Mouse (Mus musculus): Measurements from ENCODE around the gene Itprid1. TPM values are rescaled to one million over a fixed set of nuclear protein-coding genes. Genes with fewer than 3 reads are reported as not detected.

Itprid1 gene
- polyA plus RNA-seq, 1 experiment from 2014 or later: 0.31 TPM

GRCm38 (mm10) chr6:55811153-55811552 is 25.5 kb upstream of the Itprid1 start:
- no peak overlapping the region for H3K9ac ChIP-seq
- no peak for ATAC-seq (ENCODE audit: insufficient number of reproducible peaks, insufficient read depth, low FRiP score, low TSS enrichment, low read depth)
- no peaks in the 10 kb centered on the region for H3K4me1 ChIP-seq
- no peaks in the 10 kb centered on the region for H3K27me3 ChIP-seq
- no peaks in the 10 kb centered on the region for H3K9me3 ChIP-seq
- no peak overlapping the region for H3K4me2 ChIP-seq
- H3K4me3 ChIP-seq: no peak overlapping the region
- H3K27ac ChIP-seq: no peak overlapping the region
- WGBS: 88% methylated on average over 8 of the region's 8 CpGs
- H3K36me3 ChIP-seq: no peaks in the 10 kb centered on the region

- no peak overlapping the region for H3K9ac ChIP-seq
- no peak for ATAC-seq (ENCODE audit: insufficient number of reproducible peaks, insufficient read depth, low FRiP score, low TSS enrichment, low read depth)
Measured at GRCm38 (mm10) chr6:55812353-55812752, 24.3 kb upstream of the Itprid1 start.

GRCm38 (mm10) chr6:55814184-55814926 is 22.3 kb upstream of the Itprid1 start:
- WGBS: 50% methylated on average over 12 of the region's 12 CpGs
- H3K9ac ChIP-seq: no peak overlapping the region
- H3K4me3 ChIP-seq: no peak overlapping the region
- H3K9me3 ChIP-seq: no peaks in the 10 kb centered on the region
- no peaks in the 10 kb centered on the region for H3K36me3 ChIP-seq
- H3K27me3 ChIP-seq: no peaks in the 10 kb centered on the region
- H3K4me2 ChIP-seq: no peak overlapping the region
- no peaks in the 10 kb centered on the region for H3K4me1 ChIP-seq
- no peak for ATAC-seq (ENCODE audit: insufficient number of reproducible peaks, insufficient read depth, low FRiP score, low TSS enrichment, low read depth)
- H3K27ac ChIP-seq: no peak overlapping the region

More at GRCm38 (mm10) chr6:55812353-55812752, 24.3 kb upstream of the Itprid1 start:
- 60% methylated on average over 1 of the region's 1 CpGs for WGBS
- no peaks in the 10 kb centered on the region for H3K9me3 ChIP-seq
- no peaks in the 10 kb centered on the region for H3K4me1 ChIP-seq
- H3K27me3 ChIP-seq: no peaks in the 10 kb centered on the region
- H3K27ac ChIP-seq: no peak overlapping the region
- no peak overlapping the region for H3K4me2 ChIP-seq
- H3K36me3 ChIP-seq: no peaks in the 10 kb centered on the region
- H3K4me3 ChIP-seq: no peak overlapping the region

- Histone ChIP-seq H3K4me2 (no peak overlapping the region), H3K4me3 (no peak overlapping the region), H3K9ac (no peak overlapping the region), H3K9me3 (no peaks in the 10 kb centered on the region), H3K4me1 (no peaks in the 10 kb centered on the region), H3K36me3 (no peaks in the 10 kb centered on the region), H3K27me3 (no peaks in the 10 kb centered on the region), H3K27ac (no peak overlapping the region)
- no peak for ATAC-seq (ENCODE audit: insufficient number of reproducible peaks, insufficient read depth, low FRiP score, low TSS enrichment, low read depth)
- WGBS: 87% methylated on average over 5 of the region's 5 CpGs
Measured at GRCm38 (mm10) chr6:55816911-55817310, 19.8 kb upstream of the Itprid1 start.

- Histone ChIP-seq H3K27me3 (no peaks in the 10 kb centered on the region), H3K9me3 (no peaks in the 10 kb centered on the region), H3K36me3 (no peaks in the 10 kb centered on the region), H3K4me3 (no peak overlapping the region), H3K27ac (no peak overlapping the region), H3K4me2 (no peak overlapping the region), H3K9ac (no peak overlapping the region), H3K4me1 (peaks cover 2% of the 10 kb centered on the region)
- 72% methylated on average over 6 of the region's 6 CpGs for WGBS
- no peak for ATAC-seq (ENCODE audit: insufficient number of reproducible peaks, insufficient read depth, low FRiP score, low TSS enrichment, low read depth)
Measured at GRCm38 (mm10) chr6:55829722-55830121, 7.0 kb upstream of the Itprid1 start.

- H3K4me3 ChIP-seq: no peak overlapping the region
- H3K27me3 ChIP-seq: no peaks in the 10 kb centered on the region
Measured at GRCm38 (mm10) chr6:55852589-55852988, 15.9 kb downstream of the Itprid1 start.

GRCm38 (mm10) chr6:55856085-55856484 is 19.4 kb downstream of the Itprid1 start:
- H3K4me3 ChIP-seq: no peak overlapping the region
- H3K27me3 ChIP-seq: no peaks in the 10 kb centered on the region
- ATAC-seq (ENCODE audit: insufficient number of reproducible peaks, insufficient read depth, low FRiP score, low TSS enrichment, low read depth): no peak
- WGBS: 87% methylated on average over 4 of the region's 4 CpGs
- no peak overlapping the region for H3K4me2 ChIP-seq
- no peaks in the 10 kb centered on the region for H3K9me3 ChIP-seq
- no peaks in the 10 kb centered on the region for H3K4me1 ChIP-seq
- no peak overlapping the region for H3K27ac ChIP-seq
- no peaks in the 10 kb centered on the region for H3K36me3 ChIP-seq
- no peak overlapping the region for H3K9ac ChIP-seq

More at GRCm38 (mm10) chr6:55852589-55852988, 15.9 kb downstream of the Itprid1 start:
- no peak for ATAC-seq (ENCODE audit: insufficient number of reproducible peaks, insufficient read depth, low FRiP score, low TSS enrichment, low read depth)
- no peaks in the 10 kb centered on the region for H3K36me3 ChIP-seq
- H3K4me1 ChIP-seq: no peaks in the 10 kb centered on the region
- H3K9me3 ChIP-seq: no peaks in the 10 kb centered on the region
- H3K9ac ChIP-seq: no peak overlapping the region
- H3K4me2 ChIP-seq: no peak overlapping the region
- H3K27ac ChIP-seq: no peak overlapping the region

- no peak overlapping the region for H3K4me2 ChIP-seq
- WGBS: 83% methylated on average over 2 of the region's 2 CpGs
- no peak for ATAC-seq (ENCODE audit: insufficient number of reproducible peaks, insufficient read depth, low FRiP score, low TSS enrichment, low read depth)
Measured at GRCm38 (mm10) chr6:55865206-55865605, 28.5 kb downstream of the Itprid1 start.

GRCm38 (mm10) chr6:55879356-55879960 is 42.8 kb downstream of the Itprid1 start:
- peaks cover 19% of the 10 kb centered on the region for H3K4me1 ChIP-seq
- no peaks in the 10 kb centered on the region for H3K27me3 ChIP-seq
- 25% methylated on average over 5 of the region's 5 CpGs for WGBS
- no peak for ATAC-seq (ENCODE audit: insufficient number of reproducible peaks, insufficient read depth, low FRiP score, low TSS enrichment, low read depth)
- no peaks in the 10 kb centered on the region for H3K36me3 ChIP-seq
- no peak overlapping the region for H3K4me3 ChIP-seq
- no peak overlapping the region for H3K27ac ChIP-seq
- no peak overlapping the region for H3K9ac ChIP-seq
- no peaks in the 10 kb centered on the region for H3K9me3 ChIP-seq
- H3K4me2 ChIP-seq: no peak overlapping the region

More at GRCm38 (mm10) chr6:55865206-55865605, 28.5 kb downstream of the Itprid1 start:
- Histone ChIP-seq H3K27me3 (no peaks in the 10 kb centered on the region), H3K27ac (no peak overlapping the region), H3K36me3 (no peaks in the 10 kb centered on the region), H3K9me3 (no peaks in the 10 kb centered on the region), H3K4me1 (no peaks in the 10 kb centered on the region), H3K9ac (no peak overlapping the region), H3K4me3 (no peak overlapping the region)

GRCm38 (mm10) chr6:55880886-55881285 is 44.2 kb downstream of the Itprid1 start:
- no peaks in the 10 kb centered on the region for H3K27me3 ChIP-seq
- no peaks in the 10 kb centered on the region for H3K36me3 ChIP-seq
- WGBS: 11% methylated on average over 3 of the region's 3 CpGs
- no peak overlapping the region for H3K9ac ChIP-seq
- H3K4me1 ChIP-seq: peaks cover 19% of the 10 kb centered on the region
- no peak overlapping the region for H3K4me2 ChIP-seq
- no peak overlapping the region for H3K4me3 ChIP-seq
- ATAC-seq (ENCODE audit: insufficient number of reproducible peaks, insufficient read depth, low FRiP score, low TSS enrichment, low read depth): no peak
- H3K27ac ChIP-seq: no peak overlapping the region
- H3K9me3 ChIP-seq: no peaks in the 10 kb centered on the region

- ATAC-seq (ENCODE audit: insufficient number of reproducible peaks, insufficient read depth, low FRiP score, low TSS enrichment, low read depth): no peak
- WGBS: 76% methylated on average over 1 of the region's 1 CpGs
- Histone ChIP-seq H3K4me3 (no peak overlapping the region), H3K4me1 (no peaks in the 10 kb centered on the region), H3K27ac (no peak overlapping the region), H3K27me3 (no peaks in the 10 kb centered on the region), H3K9me3 (no peaks in the 10 kb centered on the region), H3K4me2 (no peak overlapping the region), H3K36me3 (no peaks in the 10 kb centered on the region), H3K9ac (no peak overlapping the region)
Measured at GRCm38 (mm10) chr6:55887598-55887997, 50.9 kb downstream of the Itprid1 start.

All from embryonic facial prominence, embryonic 13.5 days (tissue).